Mouse (Mus musculus) gastrocnemius, adult 18-20 months (tissue): ENCODE data around the gene Fgfr2. TPM values are rescaled to one million over a fixed set of nuclear protein-coding genes. Genes with fewer than 3 reads are reported as not detected.
A peak's percentile ranks its signal among the peaks of the same experiment; 100 is the strongest.

ENCODE experiments used
- DNase-seq: peaks from one replicate; pipeline ENCODE4 v3.0.0; 2021; ENCODE audit warnings: low spot score
- total RNA-seq, 2 experiments: library from RNA; stranded (reverse); gene quantifications; 2 replicates each; pipeline ENCODE4 v1.2.3; 2021

Gene Fgfr2
- total RNA-seq, 2 experiments from 2014 or later = 0.43 to 0.88 TPM

GRCm38 (mm10) chr7:130968537-130968936 lies 2154.6 kb downstream of the Fgfr2 start:
- DNase-seq = peak; percentile 57

- DNase-seq = no peak
Measured at GRCm38 (mm10) chr7:130967901-130968300, 2155.2 kb downstream of the Fgfr2 start.

GRCm38 (mm10) chr7:130966876-130967275 lies 2156.3 kb downstream of the Fgfr2 start:
- no peak for DNase-seq

GRCm38 (mm10) chr7:130966451-130966850 lies 2156.7 kb downstream of the Fgfr2 start:
- no peak for DNase-seq

GRCm38 (mm10) chr7:130965909-130966365 lies 2157.2 kb downstream of the Fgfr2 start:
- DNase-seq = peak; percentile 78

- DNase-seq = no peak
Measured at GRCm38 (mm10) chr7:130965396-130965795, 2157.8 kb downstream of the Fgfr2 start.

- DNase-seq = peak; percentile 50
Measured at GRCm38 (mm10) chr7:130964686-130965085, 2158.5 kb downstream of the Fgfr2 start.

- no peak for DNase-seq
Measured at GRCm38 (mm10) chr7:130961429-130961828, 2161.7 kb downstream of the Fgfr2 start.

- peak; percentile 92 for DNase-seq
Measured at GRCm38 (mm10) chr7:130959868-130960267, 2163.3 kb downstream of the Fgfr2 start.

GRCm38 (mm10) chr7:130958551-130958950 lies 2164.6 kb downstream of the Fgfr2 start:
- DNase-seq = no peak

GRCm38 (mm10) chr7:130954177-130954601 lies 2169.0 kb downstream of the Fgfr2 start:
- no peak for DNase-seq

GRCm38 (mm10) chr7:130953376-130953775 lies 2169.8 kb downstream of the Fgfr2 start:
- no peak for DNase-seq

- DNase-seq = no peak
Measured at GRCm38 (mm10) chr7:130951004-130951403, 2172.1 kb downstream of the Fgfr2 start.

GRCm38 (mm10) chr7:130950482-130950881 lies 2172.7 kb downstream of the Fgfr2 start:
- DNase-seq = no peak

GRCm38 (mm10) chr7:130949331-130949751 lies 2173.8 kb downstream of the Fgfr2 start:
- no peak for DNase-seq

GRCm38 (mm10) chr7:130948563-130949208 lies 2174.5 kb downstream of the Fgfr2 start:
- DNase-seq = no peak

- DNase-seq = no peak
Measured at GRCm38 (mm10) chr7:130946303-130946702, 2176.8 kb downstream of the Fgfr2 start.

- DNase-seq = no peak
Measured at GRCm38 (mm10) chr7:130945730-130946129, 2177.4 kb downstream of the Fgfr2 start.

- no peak for DNase-seq
Measured at GRCm38 (mm10) chr7:130944766-130945475, 2178.2 kb downstream of the Fgfr2 start.

GRCm38 (mm10) chr7:130943280-130943895 lies 2179.8 kb downstream of the Fgfr2 start:
- peak; percentile 57 for DNase-seq

GRCm38 (mm10) chr7:130940733-130941132 lies 2182.4 kb downstream of the Fgfr2 start:
- DNase-seq = no peak

- DNase-seq = no peak
Measured at GRCm38 (mm10) chr7:130938896-130939295, 2184.3 kb downstream of the Fgfr2 start.
